ENCODE assay signal across 9 mouse cellular contexts in the genomic region with DNA sequence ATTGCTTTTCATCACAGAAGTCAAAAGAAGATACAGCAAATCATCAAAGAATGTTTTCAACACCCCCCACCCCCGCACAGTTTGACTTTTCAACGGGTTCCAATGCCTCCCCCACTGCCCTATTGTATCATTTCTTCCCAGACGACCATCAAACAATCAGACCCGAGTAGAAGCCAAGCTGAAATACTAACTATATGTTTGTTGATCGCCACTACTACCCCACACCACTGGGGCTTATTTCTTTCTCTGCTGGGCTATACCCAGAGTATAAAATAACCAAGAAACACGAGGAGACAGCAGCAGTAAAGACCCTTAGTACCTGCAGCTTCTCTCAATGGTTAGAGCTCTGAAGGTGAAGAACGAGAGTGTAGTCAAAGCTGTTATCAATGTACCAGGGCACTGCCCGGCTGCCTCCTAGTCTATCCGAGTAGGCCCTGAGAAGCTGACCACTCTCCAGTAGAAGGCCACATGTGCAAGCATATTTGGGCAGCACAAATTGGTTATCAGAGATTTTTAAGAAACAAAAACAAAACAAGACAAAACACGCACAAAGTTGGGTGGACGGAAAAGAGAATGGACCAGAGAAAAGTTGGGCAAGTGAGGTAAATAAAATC.
A peak's percentile ranks its signal among the peaks of the same experiment; 100 is the strongest.
DNase-seq lines count a peak whose midpoint lies in the region; ATAC-seq and TF ChIP-seq lines count a peak whose summit lies in the region.
"Had no signal": no experiment of that assay in that cellular context is flagged by ENCODE, and none has a peak within 500 bp of the region (broad histone marks: within the 10 kb centered on the region; RNA-seq: fewer than 3 reads in every experiment).

No protein-coding gene starts in this region.

- H3K36me3 ChIP-seq in kidney, embryonic 15.5 days: no peaks in the 10 kb centered on the region
- no peaks in the 10 kb centered on the region for H3K36me3 ChIP-seq in forebrain, embryonic 15.5 days
- no peaks in the 10 kb centered on the region for H3K36me3 ChIP-seq in limb, embryonic 14.5 days (ENCODE audit: control insufficient read depth, insufficient read depth, low read length)
- no peaks in the 10 kb centered on the region for H3K36me3 ChIP-seq in neural tube, embryonic 12.5 days
- H3K36me3 ChIP-seq: G1E had no signal

- no peak for DNase-seq in kidney, adult 9 months
- DNase-seq in limb, embryonic 14.5 days (ENCODE audit: low spot score): no peak
- DNase-seq in adipocyte (ENCODE audit: low spot score): no peak
- no peak for DNase-seq in frontal cortex, postnatal 25 days (ENCODE audit: low spot score in 2 of 2)
- no peak for DNase-seq in layer of hippocampus, postnatal 36 days

- peak overlapping the region; percentile 50 for H3K4me2 ChIP-seq in kidney, embryonic 15.5 days
- peak overlapping the region; percentile 34 for H3K4me2 ChIP-seq in forebrain, embryonic 15.5 days (replicated peaks)
- H3K4me2 ChIP-seq in limb, embryonic 14.5 days (replicated peaks; ENCODE audit: low read depth, low read length, severe bottlenecking): peak overlapping the region; percentile 35
- peak overlapping the region; percentile 42 for H3K4me2 ChIP-seq in neural tube, embryonic 12.5 days (replicated peaks)

- H3K9ac ChIP-seq in kidney, embryonic 15.5 days: no peak overlapping the region
- H3K9ac ChIP-seq in forebrain, embryonic 15.5 days (replicated peaks): no peak overlapping the region
- peak overlapping the region; percentile 13; the same call in 1 of the 2 replicates for H3K9ac ChIP-seq in limb, embryonic 14.5 days (ENCODE audit: low read depth, low read length, severe bottlenecking)
- H3K9ac ChIP-seq in neural tube, embryonic 12.5 days: 0 out of 2 replicates have a peak overlapping the region, but pooled peaks have one; percentile 21

- no peak for TF ChIP-seq POLR2A in limb, embryonic 14.5 days (IDR thresholded peaks at IDR 0.05; ENCODE audit: borderline replicate concordance, extremely low read depth, insufficient read depth, insufficient read length)

- H3K4me1 ChIP-seq in kidney, embryonic 15.5 days: peaks cover 16% of the 10 kb centered on the region; the same call in 1 of the 2 replicates
- H3K4me1 ChIP-seq in forebrain, embryonic 15.5 days: peaks cover 15% of the 10 kb centered on the region
- H3K4me1 ChIP-seq in limb, embryonic 14.5 days (ENCODE audit: control insufficient read depth, insufficient read depth, low read length): peaks cover 6% of the 10 kb centered on the region
- H3K4me1 ChIP-seq in neural tube, embryonic 12.5 days: peaks cover 10% of the 10 kb centered on the region; the same call in 1 of the 2 replicates

- no peak overlapping the region for H3K4me3 ChIP-seq in kidney, embryonic 15.5 days (replicated peaks)
- H3K4me3 ChIP-seq in forebrain, embryonic 15.5 days: no peak overlapping the region
- no peak overlapping the region for H3K4me3 ChIP-seq in limb, embryonic 14.5 days (replicated peaks; ENCODE audit: low read length)
- no peak overlapping the region for H3K4me3 ChIP-seq in neural tube, embryonic 12.5 days

- H3K27me3 ChIP-seq in kidney, embryonic 15.5 days: no peaks in the 10 kb centered on the region
- H3K27me3 ChIP-seq in forebrain, embryonic 15.5 days: no peaks in the 10 kb centered on the region
- no peaks in the 10 kb centered on the region for H3K27me3 ChIP-seq in limb, embryonic 14.5 days (ENCODE audit: control insufficient read depth, insufficient read depth, low read length)
- H3K27me3 ChIP-seq in neural tube, embryonic 12.5 days (replicated peaks): no peaks in the 10 kb centered on the region

- 41% methylated on average over 11 of the region's 11 CpGs for WGBS in kidney, embryonic 15.5 days
- WGBS in forebrain, embryonic 15.5 days: 42% methylated on average over 11 of the region's 11 CpGs
- WGBS in limb, embryonic 14.5 days: 45% methylated on average over 11 of the region's 11 CpGs
- WGBS in neural tube, embryonic 12.5 days: 47% methylated on average over 11 of the region's 11 CpGs

- H3K9me3 ChIP-seq in kidney, embryonic 15.5 days (replicated peaks): no peaks in the 10 kb centered on the region
- H3K9me3 ChIP-seq in forebrain, embryonic 15.5 days: no peaks in the 10 kb centered on the region
- no peaks in the 10 kb centered on the region for H3K9me3 ChIP-seq in limb, embryonic 14.5 days (ENCODE audit: control insufficient read depth, low read length)
- H3K9me3 ChIP-seq in neural tube, embryonic 12.5 days: no peaks in the 10 kb centered on the region
- H3K9me3 ChIP-seq: G1E had no signal

- peak; percentile 49; the same call in 1 of the 2 replicates for ATAC-seq in kidney, embryonic 15.5 days (replicated peaks; ENCODE audit: low FRiP score)
- ATAC-seq in forebrain, embryonic 15.5 days (replicated peaks): peak; percentile 63
- ATAC-seq in limb, embryonic 14.5 days (ENCODE audit: low FRiP score, low read depth): peak; percentile 57; the same call in 1 of the 2 replicates
- ATAC-seq in neural tube, embryonic 12.5 days (ENCODE audit: low FRiP score, low read depth): peak; percentile 49

- no peak overlapping the region for H3K27ac ChIP-seq in kidney, embryonic 15.5 days
- H3K27ac ChIP-seq in forebrain, embryonic 15.5 days (replicated peaks): peak overlapping the region; percentile 60; the same call in 1 of the 2 replicates
- no peak overlapping the region for H3K27ac ChIP-seq in limb, embryonic 14.5 days (replicated peaks; ENCODE audit: low read depth, low read length)
- H3K27ac ChIP-seq in neural tube, embryonic 12.5 days: no peak overlapping the region

Comparison
In these comparisons a context has a peak if more than half of its experiments do, and no peak if none do; other contexts are left out.
1. H3K9ac ChIP-seq: peak in limb, embryonic 14.5 days (single experiment) and neural tube, embryonic 12.5 days (single experiment); none in kidney, embryonic 15.5 days (single experiment) and forebrain, embryonic 15.5 days (single experiment).
2. Peak in every context shown above with its lines, with median percentiles within 50 percentile points of each other: ATAC-seq and H3K4me2 ChIP-seq.